Mouse (Mus musculus) T-helper 17 cell (primary cell): ENCODE results near the gene Khsrp.

Experiments
- in situ Hi-C, 2 experiments: fragments of 300-600 bp; cut with MboI, MseI; formaldehyde crosslinking; loops; 1 replicate in 1 of 2; 2 replicates in 1 of 2; pipeline ENCODE4 v1.15.1; 2025; ENCODE audit warnings: high pct_unique_total_duplicates in 2 of 2

Gene Khsrp

DNA sequence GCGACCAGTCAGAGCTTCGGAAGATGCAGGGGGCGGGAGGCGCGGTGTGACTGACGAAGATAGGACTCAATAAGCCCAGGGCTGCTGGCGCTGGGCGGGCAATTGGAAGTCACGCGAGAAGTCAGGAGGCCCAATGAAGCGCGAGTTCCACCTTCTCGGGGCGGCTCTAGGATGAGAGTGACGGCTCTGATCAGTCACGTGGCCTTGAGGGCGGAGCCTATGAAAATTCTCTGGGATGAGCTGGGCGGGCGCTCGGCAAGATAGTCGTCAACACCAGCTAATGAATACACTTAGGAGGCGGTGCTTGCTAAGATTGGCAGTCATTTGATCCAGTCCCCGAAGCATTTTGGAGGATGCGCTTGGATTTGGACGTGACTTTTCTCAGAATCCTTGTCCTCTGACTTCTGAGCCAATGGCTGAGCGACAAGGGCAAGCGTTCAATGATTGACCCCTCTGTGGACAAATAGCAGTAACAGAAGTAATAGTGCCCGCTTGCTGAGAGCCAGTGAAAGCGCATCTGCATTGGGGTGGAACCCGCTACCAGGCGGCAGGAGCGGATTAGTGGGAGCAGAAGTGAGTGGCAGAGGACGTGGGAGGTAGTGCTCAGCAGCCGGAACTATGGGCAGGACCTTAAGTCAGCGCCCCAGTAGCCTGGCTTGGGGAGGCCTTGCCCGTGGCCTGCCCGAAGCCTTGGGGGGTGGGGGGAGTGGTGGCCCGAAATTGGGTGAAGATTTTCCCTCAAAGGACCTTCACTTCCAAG, 519 bp upstream of the Khsrp start:
- in situ Hi-C loops: no loop called here

DNA sequence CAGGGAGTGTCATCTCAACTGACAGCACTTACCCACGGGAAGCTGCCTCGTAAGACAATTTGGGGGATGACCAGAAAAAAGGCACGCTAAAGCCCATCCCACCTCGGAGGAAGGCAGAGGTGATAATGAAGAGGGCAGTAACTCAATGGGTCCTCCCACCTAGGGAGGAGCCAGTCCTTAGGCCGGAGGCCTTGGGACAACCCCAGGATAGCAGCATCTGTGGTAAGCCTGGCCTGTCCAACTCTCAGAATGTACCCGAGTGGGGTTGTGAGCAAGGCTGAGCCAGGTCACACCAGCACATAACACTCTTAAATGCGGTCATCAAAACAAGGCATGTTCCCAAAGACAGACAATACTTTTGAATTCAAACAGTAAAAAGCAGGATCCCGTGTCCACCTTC, 1.6 kb downstream of the Khsrp start:
- in situ Hi-C loops: loop anchor here (5.0 to 10.0 kb wide), 2 partner anchors 92 to 1065 kb away; partner anchors contain the start of gene Mllt1 (in 1 of the 2)

DNA sequence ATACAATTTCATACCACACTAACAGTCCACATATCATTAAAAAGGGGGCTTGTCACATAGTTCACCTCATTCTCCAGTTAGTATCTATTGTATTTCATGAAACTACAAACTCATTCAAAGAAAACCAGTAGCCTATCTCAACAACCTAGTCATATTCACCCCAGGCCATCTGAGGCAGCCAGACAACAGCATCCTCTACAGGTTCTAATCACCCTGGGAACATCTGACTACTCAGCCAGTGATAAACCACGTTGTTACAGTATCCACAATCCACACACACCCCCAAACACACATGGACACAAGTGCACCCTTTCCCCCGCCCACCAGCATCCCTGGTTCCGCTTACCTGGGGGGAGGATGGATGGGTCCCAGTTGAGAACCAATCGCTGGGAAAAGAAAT, 3.9 kb downstream of the Khsrp start:
- in situ Hi-C loops: loop anchor here (5.0 to 10.0 kb wide), 2 partner anchors 90 to 1063 kb away; partner anchors contain the start of gene Mllt1 (in 1 of the 2)

DNA sequence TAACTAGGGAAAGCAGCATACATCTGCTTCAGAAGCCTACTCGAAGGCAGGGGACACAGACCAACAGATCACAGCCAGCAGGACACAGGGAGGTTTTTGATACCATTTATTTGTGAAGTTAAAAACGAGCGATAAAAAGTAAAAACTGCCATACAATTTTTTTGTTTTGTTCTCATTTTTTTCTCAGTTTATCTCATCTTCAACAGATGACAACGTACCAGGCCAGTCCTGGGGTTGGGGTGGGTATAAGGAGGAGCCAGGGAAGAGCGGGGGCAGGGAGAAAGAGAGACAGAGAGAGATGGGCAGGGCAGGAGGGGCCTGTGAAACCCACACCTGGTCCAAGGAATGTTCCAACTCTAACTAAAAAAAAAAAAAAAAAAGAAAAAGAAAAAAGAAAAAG, 10.4 kb downstream of the Khsrp start:
- in situ Hi-C loops: loop anchor here in 1 of 2 experiments (10.0 kb wide), 1 partner anchor 1056 kb away; no protein-coding TSS in a partner anchor

DNA sequence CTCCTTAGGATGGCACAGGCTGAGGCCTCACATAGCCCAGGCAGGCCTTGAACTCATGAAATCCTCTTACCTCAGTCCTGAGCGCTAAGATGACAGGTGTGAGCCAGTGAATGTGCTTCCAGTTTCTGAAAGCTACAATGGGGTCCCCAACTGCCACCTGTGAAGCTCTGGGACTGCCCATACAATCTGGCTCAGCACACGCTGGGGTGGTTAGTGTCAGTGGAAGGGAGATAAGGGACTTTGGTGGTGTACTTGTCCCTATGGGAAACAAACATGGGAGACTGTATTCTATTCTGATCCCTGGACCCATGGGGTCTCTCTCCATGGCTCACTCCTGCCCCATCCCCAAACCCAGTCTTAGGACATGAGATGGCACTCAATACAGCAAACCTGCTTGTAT, 11.6 kb downstream of the Khsrp start:
- in situ Hi-C loops: loop anchor here in 1 of 2 experiments (10.0 kb wide), 1 partner anchor 1055 kb away; no protein-coding TSS in a partner anchor

DNA sequence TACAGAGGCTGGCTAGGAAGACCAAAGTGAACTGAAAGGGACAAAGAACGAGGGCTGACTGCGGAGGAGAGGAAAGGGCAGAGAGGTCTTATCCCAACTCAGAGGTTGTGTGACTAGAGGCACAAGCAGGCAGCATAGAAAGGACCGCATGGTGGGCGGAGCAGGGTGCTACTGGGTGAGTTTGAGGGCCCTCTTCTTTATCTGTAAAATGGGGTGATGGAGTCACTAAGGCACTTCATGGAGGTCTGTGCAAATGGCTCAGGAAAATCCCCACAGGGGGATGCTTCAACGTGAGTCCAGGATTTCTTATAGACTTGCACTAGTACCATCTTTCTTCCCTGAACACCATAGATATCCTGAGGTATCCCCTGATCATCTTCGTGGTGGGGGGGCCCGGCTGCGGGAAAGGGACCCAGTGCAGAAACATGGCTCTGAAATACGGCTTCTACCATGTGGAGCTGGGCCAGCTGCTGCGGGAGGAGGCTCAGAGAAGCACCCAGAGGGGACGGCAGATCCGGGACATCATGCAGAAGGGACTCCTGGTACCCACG, 19.0 kb downstream of the Khsrp start:
- in situ Hi-C loops: no loop called here

DNA sequence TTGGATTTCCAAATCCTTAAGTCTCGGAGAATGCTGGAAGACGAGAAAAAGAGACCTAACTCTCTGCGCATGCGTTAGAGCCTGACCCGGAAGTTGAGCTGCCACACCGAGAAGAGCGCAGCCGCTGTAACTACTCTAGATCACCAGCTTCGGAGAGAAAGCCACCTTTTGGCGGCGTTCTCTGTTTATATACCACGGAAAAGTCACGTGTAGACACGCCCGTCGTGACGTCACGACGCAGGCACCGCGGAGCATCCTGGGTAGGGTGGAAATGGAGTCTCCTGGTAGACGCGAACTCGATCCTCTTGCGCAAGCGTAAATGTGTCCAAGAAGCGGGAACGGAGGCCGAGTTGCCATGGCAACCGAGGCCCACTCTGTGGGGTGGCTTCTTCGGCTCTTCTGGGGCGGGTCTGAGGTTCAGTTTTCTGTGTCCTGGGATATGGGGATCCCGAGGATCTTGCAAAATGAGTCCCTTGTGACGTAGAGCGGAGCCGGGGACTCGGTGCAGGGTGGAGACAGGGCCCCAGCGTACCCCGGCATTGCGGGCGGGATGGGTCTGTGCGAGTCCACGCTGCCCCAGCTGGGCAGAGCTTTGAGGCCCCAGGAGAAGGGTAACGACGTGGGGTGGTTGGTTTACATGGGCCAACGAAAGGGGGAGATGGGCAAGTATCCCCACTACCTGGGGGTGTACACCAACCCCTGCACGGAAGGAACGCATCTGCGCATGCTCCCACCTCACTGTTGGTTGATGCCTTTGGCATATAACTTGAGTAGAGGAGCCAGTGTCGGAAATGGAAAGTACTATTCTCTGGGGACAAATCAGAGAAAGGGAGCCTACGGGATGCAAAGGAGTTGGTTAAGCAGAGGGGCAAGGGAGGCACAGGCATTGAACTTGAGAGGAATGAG, 19.8 kb downstream of the Khsrp start, which contains the start of the genes Gtf2f1 and Gm17949:
Gtf2f1 (minus strand) TSS at position 53 of the 906 bp plus-strand sequence.
Gm17949 (plus strand) TSS at position 234 of the 906 bp plus-strand sequence.
- in situ Hi-C loops: no loop called here

DNA sequence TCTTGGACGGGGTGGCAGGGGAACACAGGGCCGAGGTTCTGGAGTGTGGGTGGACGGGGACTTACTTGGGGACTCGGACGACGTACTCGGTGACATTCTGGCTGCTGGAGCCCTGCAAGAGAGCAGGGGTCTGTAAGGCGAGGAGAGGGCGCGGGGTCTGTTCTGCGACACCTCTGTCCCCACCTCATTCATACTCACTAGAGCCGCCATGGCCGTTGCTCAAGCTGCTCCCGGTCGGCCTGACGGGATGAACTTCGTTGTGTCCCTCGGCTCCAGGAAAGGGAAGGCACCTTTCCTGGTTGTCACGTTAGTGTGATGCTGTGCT, 20.4 kb downstream of the Khsrp start:
- in situ Hi-C loops: no loop called here

DNA sequence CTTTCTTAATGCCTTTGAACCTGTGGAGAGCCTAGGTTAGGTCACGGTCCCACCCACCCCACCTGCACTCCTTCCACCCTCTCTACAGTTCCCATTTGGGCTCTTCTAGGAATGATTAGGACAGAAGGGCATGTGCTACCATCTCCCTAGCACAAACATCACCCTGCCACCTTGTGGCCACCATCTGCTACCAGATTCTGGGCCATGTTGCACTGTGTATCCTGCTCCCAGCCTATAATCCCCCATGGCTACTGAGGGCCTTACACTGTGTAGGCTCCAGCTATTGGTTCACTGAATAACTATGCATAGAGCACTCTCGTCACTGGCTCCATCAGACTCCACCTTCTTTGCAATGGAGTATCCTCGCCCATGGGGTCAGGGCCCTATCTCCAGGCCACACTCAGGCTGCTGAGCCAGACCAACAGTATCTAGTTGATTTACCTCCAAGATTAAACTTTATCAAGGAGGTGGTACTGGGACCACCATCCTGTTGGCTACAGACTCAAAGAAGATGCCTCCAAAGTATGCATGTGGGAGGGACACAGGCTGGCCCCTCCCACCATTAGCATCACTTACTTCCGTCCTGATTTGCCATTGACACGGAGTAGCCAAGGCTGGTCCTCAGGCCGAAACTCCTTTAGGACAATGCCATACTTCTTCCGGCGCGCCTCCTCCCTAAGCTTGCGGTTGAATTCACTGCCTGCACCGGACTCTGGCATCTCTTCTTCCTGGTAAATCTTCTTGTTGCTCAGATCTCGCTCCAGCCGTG, 24.0 kb downstream of the Khsrp start:
- in situ Hi-C loops: no loop called here

DNA sequence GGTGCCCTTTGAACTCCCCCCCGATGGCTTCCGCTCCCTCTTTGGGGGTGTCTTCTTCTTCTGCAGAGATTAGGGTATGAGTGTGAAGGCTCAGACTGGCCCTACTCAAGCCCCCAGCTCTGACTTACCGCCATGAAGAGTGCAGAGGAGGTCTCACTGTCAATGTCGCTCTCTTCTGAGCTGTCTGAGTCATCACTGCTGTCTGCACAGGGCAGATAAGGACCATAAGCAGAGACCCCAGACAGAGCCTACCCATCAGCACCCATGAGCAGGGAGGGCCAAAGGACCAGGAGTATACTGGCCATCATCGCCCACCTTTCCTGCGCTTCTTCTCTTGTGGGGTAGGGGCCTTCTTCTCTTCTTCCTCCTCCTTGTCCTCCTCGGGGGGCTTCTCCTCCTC, 27.3 kb downstream of the Khsrp start:
- in situ Hi-C loops: no loop called here

DNA sequence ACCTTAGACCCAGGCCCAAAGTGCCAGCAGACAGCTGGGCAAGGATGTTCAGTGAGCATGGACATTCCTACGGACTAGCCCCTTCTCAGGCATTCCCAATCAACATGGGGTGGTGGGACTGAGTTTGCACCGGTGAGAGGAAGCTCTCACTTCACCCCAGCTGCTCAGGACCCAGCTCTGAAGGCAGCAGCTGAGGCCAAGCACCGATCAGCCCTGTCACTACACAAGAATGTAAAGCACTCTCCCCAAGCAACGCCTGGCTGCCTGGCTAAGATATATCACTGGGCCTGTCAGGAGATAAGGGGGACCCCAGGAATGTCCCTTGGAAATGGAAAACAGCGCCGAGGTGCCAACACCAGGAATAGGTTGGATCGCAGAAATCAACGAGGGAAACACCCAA, 30.1 kb downstream of the Khsrp start:
- in situ Hi-C loops: no loop called here

DNA sequence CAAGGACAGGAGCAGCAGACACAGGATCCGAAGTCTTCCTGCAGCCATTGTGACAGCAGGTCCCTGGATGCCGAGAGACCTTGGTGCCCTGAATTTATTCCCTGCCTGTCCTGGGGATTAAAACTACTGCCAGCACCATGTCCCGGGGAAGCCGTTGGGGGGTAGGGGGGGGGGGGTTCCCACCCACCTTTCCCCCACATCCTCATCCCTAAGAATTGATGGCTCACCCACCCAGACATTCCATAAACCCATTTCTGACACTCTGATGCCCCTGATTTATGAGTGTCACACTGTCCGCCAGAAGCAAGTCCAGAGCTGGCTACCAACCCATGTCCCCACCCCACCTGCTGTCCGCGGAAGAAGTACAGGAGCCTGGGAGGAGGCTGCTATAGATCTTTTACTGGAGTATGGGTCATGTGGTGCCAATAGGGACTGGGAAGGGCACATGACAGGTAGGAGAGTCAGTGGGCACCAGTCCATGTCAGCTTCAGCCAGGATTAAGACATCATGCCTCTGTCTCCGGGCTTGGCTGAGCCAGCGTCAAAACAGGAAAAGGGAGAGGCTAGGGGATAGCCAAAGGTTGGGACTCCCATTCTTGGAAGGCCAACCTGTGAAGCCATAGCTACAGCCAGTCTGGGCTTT, 31.2 kb downstream of the Khsrp start, which contains the start of gene Pspn:
Pspn (minus strand) TSS at position 51 of the 642 bp plus-strand sequence.
- in situ Hi-C loops: loop anchor here in 1 of 2 experiments (5.0 kb wide), 1 partner anchor 167 kb away; no protein-coding TSS in a partner anchor

DNA sequence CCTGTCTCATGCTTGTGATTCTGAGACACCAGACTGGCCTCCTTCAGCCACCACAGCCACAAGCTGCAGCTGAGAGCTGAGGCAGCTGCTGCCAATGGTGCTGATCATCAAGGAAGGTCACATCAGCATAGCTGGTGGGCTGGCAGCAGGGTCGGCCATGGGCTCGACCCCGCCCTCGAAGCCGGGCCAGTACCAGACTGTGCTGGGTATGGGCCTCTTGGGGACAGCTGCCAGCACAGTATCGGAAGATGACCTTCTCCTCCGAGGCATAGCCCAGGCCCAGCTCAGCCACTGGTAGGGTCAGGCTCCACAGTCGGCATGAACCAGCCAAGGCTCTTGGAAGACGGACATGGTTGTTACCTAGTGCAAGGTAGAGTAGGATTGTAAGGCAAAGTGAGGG, 31.9 kb downstream of the Khsrp start:
- in situ Hi-C loops: loop anchor here in 1 of 2 experiments (5.0 kb wide), 1 partner anchor 168 kb away; no protein-coding TSS in a partner anchor

DNA sequence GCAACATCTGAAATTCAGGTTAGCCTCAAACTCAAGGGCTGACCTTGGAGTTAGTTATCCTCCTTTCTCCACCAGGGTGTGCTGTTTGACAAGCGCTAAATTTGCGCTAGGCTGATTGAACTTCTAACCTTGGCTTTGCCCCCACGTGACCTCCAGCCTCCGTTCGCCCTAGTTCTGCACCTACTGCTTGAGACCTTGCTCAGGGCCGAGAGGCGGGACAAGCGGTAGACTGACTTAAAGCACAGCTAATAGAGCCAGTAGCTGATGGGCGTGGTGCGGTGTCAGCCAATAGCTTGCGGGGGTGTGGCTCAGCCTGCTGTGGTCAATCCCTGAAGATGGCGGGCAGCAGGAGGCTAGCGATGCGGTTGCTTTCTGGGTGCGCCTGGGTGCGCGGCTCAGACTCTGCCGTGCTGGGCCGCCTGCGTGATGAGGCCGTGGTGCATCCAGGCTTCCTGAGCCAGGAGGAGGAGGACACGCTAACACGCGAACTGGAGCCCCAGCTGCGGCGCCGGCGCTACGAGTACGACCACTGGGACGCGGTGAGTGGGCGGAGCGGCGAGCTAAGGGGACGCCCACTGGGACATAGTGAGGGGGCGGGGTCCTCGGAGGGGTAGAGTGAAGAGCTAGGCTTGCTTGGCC, 34.2 kb downstream of the Khsrp start, which contains the start of gene Alkbh7:
Alkbh7 (plus strand) TSS at position 311 of the 639 bp plus-strand sequence.
- in situ Hi-C loops: loop anchor here in 1 of 2 experiments (5.0 kb wide), 1 partner anchor 170 kb away; no protein-coding TSS in a partner anchor

DNA sequence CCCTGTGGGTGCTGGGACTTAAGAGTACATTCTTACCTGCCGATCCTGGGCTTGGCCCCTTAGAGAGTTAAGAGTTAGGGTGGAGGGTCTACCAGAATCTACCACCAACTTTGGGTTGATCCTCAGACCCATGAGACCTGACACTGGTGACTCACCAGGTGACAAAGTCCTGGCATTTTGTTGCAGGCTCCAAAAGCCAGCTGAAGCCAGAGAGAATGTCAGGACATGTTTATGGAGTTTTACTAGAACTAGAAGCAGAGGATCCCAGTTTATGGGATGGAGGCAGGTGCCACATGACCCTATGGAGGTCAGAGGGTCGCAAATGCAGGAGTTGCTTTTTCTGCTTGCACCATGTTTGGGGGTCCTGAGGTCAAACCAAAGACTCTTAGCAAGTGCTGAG, 34.8 kb downstream of the Khsrp start:
- in situ Hi-C loops: loop anchor here in 1 of 2 experiments (5.0 kb wide), 1 partner anchor 171 kb away; no protein-coding TSS in a partner anchor

DNA sequence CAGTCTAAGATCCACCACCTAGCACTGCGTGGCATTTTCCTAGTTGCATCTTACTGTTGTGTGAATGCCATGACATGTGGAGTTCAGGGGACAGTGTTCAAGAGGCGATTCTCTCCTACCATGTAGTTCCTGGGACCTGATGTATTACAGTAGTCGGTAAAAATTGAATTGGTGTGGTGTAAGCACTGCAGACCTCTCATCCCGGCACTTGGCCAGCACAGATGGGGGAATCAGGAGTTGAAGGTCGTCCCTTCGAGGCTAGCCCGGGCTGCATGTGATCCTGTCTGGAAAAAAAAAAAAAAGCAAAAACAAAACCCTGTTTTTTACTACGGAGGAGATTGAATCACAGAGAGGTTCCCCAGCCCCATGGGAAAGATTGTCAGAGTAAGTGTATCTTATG, 36.3 kb downstream of the Khsrp start:
- in situ Hi-C loops: loop anchor here in 1 of 2 experiments (5.0 kb wide), 1 partner anchor 172 kb away; no protein-coding TSS in a partner anchor

DNA sequence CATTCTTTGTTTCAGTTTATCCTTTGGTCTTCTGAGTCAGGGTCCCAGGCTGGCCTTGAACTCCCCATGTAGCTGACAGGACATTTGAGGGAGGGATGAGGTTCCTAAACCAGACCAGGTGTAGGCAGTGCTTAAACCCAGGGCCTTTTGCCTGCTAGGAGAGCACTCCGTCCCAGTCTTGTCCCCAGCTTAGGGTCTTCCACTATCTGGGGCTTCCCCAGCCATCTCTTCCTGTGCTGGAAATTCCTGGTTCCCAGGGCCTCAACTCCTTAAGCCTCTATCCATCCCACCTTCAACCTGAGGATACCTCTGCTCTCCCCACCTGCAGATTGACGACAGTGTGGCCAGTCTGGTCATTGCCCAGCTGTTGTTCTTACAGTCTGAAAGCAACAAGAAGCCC, 40.4 kb downstream of the Khsrp start:
- in situ Hi-C loops: no loop called here

DNA sequence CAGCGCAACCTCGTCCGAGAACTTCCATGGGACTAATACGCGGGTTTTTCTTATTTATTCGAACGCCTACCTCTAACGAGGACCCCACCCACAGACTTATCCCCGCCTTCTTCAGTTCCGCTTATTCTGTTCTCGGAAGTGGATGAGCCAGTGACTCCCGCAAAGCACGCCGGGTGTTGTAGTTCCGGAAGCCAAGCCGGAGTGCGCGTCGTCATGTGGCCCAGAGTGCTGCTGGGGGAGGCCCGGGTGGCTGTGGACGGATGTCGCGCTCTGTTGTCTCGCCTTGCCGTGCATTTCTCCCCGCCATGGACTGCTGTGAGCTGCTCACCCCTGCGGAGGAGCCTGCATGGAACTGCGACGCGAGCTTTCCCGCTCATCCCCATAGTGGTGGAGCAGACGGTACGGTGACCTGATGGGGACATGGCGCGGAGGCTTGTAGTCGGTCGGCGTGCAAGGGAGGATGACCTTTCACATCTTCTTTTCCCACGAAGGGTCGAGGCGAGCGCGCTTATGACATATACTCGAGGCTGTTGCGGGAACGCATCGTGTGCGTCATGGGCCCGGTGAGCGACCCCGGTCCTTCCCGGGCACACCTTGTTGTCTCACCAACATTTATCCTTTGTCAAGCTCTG, 41.1 kb downstream of the Khsrp start, which contains the start of gene Clpp:
Clpp (plus strand) TSS at position 191 of the 632 bp plus-strand sequence.
- in situ Hi-C loops: no loop called here
